Mouse (Mus musculus): Measurements from ENCODE around the gene Acvr2b. TPM values are rescaled to one million over a fixed set of nuclear protein-coding genes. Genes with fewer than 3 reads are reported as not detected.
"Not testable (repeated sequence)": the region's sequence is repeated elsewhere in the genome, so short reads cannot be mapped to it uniquely, and the experiment has no call there.

Gene Acvr2b
- polyA plus RNA-seq, 1 experiment from 2014 or later: 45.0 TPM

DNA sequence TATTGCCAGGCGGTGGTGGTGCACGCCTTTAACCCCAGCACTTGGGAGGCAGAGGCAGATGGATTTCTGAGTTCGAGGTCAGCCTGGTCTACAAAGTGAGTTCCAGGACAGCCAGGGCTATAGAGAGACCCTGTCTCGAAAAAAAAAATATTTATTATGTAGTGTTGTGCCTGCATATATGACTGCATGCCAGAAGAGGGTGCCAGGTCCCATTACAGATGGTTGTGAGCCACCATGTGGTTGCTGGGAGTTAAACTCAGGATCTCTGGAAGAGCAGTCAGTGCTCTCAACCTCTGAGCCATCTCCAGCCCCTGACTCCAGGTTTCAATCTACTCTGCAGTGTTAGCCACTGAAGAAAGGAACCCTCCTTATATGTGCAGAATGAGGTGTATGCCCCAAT, 31.1 kb upstream of the Acvr2b start:
- not testable (repeated sequence) for ATAC-seq (ENCODE audit: low read depth); H3K27ac ChIP-seq (ENCODE audit: low read depth, low read length); H3K9me3 ChIP-seq (ENCODE audit: control insufficient read depth, low read length); H3K36me3 ChIP-seq (ENCODE audit: control insufficient read depth, insufficient read depth, low read length); H3K27me3 ChIP-seq (ENCODE audit: control insufficient read depth, insufficient read depth, low read length); H3K9ac ChIP-seq (replicated peaks; ENCODE audit: low read depth, low read length); H3K4me2 ChIP-seq (ENCODE audit: low read depth, low read length); H3K4me1 ChIP-seq (ENCODE audit: control insufficient read depth, insufficient read depth, low read length); H3K4me3 ChIP-seq (ENCODE audit: low read depth, low read length)
- WGBS: 84% methylated on average over 4 of the region's 4 CpGs

DNA sequence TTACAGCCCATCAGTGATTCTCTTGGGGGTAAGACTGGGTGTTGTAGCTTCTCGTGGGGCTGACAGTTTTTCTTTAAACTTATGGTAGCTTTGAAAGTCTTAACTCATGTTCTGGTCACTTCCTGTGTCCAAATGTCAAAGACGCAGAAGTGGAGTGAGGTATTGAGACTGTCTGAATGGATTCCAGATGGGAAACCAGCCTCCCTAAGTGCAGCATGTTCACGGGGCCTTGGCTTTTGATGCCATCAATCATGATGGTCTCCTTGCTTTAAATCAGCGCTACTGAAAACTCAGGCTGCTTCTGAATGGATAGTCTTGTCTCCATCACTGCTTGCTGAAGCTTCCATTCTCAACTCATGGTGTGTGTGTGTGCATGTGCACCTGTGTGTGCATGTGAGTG, 30.7 kb upstream of the Acvr2b start:
- Histone ChIP-seq H3K27me3 (ENCODE audit: control insufficient read depth, insufficient read depth, low read length) (no peaks in the 10 kb centered on the region), H3K9ac (replicated peaks; ENCODE audit: low read depth, low read length) (no peak overlapping the region), H3K27ac (ENCODE audit: low read depth, low read length) (no peak overlapping the region), H3K9me3 (ENCODE audit: control insufficient read depth, low read length) (no peaks in the 10 kb centered on the region), H3K4me2 (ENCODE audit: low read depth, low read length) (no peak overlapping the region), H3K4me3 (ENCODE audit: low read depth, low read length) (no peak overlapping the region), H3K4me1 (ENCODE audit: control insufficient read depth, insufficient read depth, low read length) (no peaks in the 10 kb centered on the region), H3K36me3 (ENCODE audit: control insufficient read depth, insufficient read depth, low read length) (no peaks in the 10 kb centered on the region)
- no peak for ATAC-seq (ENCODE audit: low read depth)
- WGBS: 74% methylated on average over 4 of the region's 4 CpGs

GRCm38 (mm10) chr9:119375008-119375407, 26.9 kb upstream of the Acvr2b start:
- Histone ChIP-seq H3K9ac (replicated peaks; ENCODE audit: low read depth, low read length) (no peak overlapping the region), H3K36me3 (ENCODE audit: control insufficient read depth, insufficient read depth, low read length) (no peaks in the 10 kb centered on the region), H3K27me3 (ENCODE audit: control insufficient read depth, insufficient read depth, low read length) (no peaks in the 10 kb centered on the region), H3K4me3 (ENCODE audit: low read depth, low read length) (no peak overlapping the region), H3K27ac (ENCODE audit: low read depth, low read length) (no peak overlapping the region), H3K4me2 (ENCODE audit: low read depth, low read length) (no peak overlapping the region), H3K9me3 (ENCODE audit: control insufficient read depth, low read length) (no peaks in the 10 kb centered on the region), H3K4me1 (ENCODE audit: control insufficient read depth, insufficient read depth, low read length) (no peaks in the 10 kb centered on the region)
- 78% methylated on average over 3 of the region's 3 CpGs for WGBS
- ATAC-seq (ENCODE audit: low read depth): no peak

- no peak overlapping the region for H3K27ac ChIP-seq (ENCODE audit: low read depth, low read length)
- no peak for ATAC-seq (ENCODE audit: low read depth)
- H3K36me3 ChIP-seq (ENCODE audit: control insufficient read depth, insufficient read depth, low read length): no peaks in the 10 kb centered on the region
- no peaks in the 10 kb centered on the region for H3K4me1 ChIP-seq (ENCODE audit: control insufficient read depth, insufficient read depth, low read length)
- H3K27me3 ChIP-seq (ENCODE audit: control insufficient read depth, insufficient read depth, low read length): no peaks in the 10 kb centered on the region
- H3K9me3 ChIP-seq (ENCODE audit: control insufficient read depth, low read length): no peaks in the 10 kb centered on the region
- H3K4me3 ChIP-seq (ENCODE audit: low read depth, low read length): no peak overlapping the region
- 70% methylated on average over 6 of the region's 6 CpGs for WGBS
- H3K4me2 ChIP-seq (ENCODE audit: low read depth, low read length): no peak overlapping the region
- no peak overlapping the region for H3K9ac ChIP-seq (replicated peaks; ENCODE audit: low read depth, low read length)
Observed at GRCm38 (mm10) chr9:119375556-119375955, 26.4 kb upstream of the Acvr2b start.

GRCm38 (mm10) chr9:119378231-119378630, 23.7 kb upstream of the Acvr2b start:
- H3K4me1 ChIP-seq (ENCODE audit: control insufficient read depth, insufficient read depth, low read length): no peaks in the 10 kb centered on the region
- no peak for ATAC-seq (ENCODE audit: low read depth)
- H3K9ac ChIP-seq (replicated peaks; ENCODE audit: low read depth, low read length): no peak overlapping the region
- no peaks in the 10 kb centered on the region for H3K36me3 ChIP-seq (ENCODE audit: control insufficient read depth, insufficient read depth, low read length)
- no peaks in the 10 kb centered on the region for H3K9me3 ChIP-seq (ENCODE audit: control insufficient read depth, low read length)
- 83% methylated on average over 4 of the region's 4 CpGs for WGBS
- no peaks in the 10 kb centered on the region for H3K27me3 ChIP-seq (ENCODE audit: control insufficient read depth, insufficient read depth, low read length)
- H3K4me3 ChIP-seq (ENCODE audit: low read depth, low read length): no peak overlapping the region
- no peak overlapping the region for H3K4me2 ChIP-seq (ENCODE audit: low read depth, low read length)
- H3K27ac ChIP-seq (ENCODE audit: low read depth, low read length): no peak overlapping the region

GRCm38 (mm10) chr9:119382603-119383002, 19.3 kb upstream of the Acvr2b start:
- no peak overlapping the region for H3K4me2 ChIP-seq (ENCODE audit: low read depth, low read length)
- no peaks in the 10 kb centered on the region for H3K4me1 ChIP-seq (ENCODE audit: control insufficient read depth, insufficient read depth, low read length)
- no peaks in the 10 kb centered on the region for H3K9me3 ChIP-seq (ENCODE audit: control insufficient read depth, low read length)
- H3K9ac ChIP-seq (replicated peaks; ENCODE audit: low read depth, low read length): no peak overlapping the region
- H3K4me3 ChIP-seq (ENCODE audit: low read depth, low read length): no peak overlapping the region
- 72% methylated on average over 6 of the region's 6 CpGs for WGBS
- no peaks in the 10 kb centered on the region for H3K27me3 ChIP-seq (ENCODE audit: control insufficient read depth, insufficient read depth, low read length)
- H3K36me3 ChIP-seq (ENCODE audit: control insufficient read depth, insufficient read depth, low read length): no peaks in the 10 kb centered on the region
- ATAC-seq (ENCODE audit: low read depth): no peak
- no peak overlapping the region for H3K27ac ChIP-seq (ENCODE audit: low read depth, low read length)

DNA sequence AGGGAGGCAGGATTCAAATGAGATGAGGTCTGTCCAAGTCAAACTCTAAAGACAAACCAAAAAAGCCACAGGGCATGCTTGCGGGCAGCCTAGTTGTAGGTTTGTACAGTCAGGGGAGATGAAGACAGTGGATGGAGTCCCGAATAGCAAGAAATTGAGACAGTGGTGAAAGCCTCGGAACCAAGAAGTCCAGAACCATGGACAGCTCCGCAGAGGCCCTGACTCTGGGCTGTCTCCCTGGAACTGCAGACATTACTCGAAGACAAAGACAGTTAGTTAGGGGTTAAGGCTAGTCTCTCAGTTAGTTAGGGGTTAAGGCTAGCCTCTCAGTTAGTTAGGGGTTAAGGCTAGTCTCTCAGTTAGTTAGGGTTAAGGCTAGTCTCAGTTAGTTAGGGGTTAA, 13.0 kb upstream of the Acvr2b start:
- H3K36me3 ChIP-seq (ENCODE audit: control insufficient read depth, insufficient read depth, low read length): no peaks in the 10 kb centered on the region
- WGBS: 58% methylated on average over 5 of the region's 5 CpGs
- no peak for ATAC-seq (ENCODE audit: low read depth)

DNA sequence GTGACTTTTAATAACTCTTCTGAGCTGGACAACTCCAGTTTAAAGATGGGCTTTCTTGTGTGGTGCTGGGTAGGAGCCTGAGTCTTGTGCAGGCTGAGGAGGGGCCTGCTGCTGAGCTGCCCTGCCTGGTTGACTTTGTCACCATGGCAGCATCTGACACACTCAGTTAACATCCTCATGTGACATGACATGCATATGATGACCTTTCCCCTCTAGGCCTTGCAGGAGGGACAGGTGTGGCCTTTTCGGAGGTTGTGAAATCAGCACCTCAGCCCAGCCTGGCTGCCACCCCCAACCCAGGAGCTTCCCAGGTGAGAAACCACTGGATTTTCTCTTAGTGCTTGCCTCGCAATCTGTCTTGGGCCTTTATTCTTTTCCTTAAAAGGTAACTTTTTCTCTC, 11.7 kb upstream of the Acvr2b start:
- Histone ChIP-seq H3K9me3 (ENCODE audit: control insufficient read depth, low read length) (no peaks in the 10 kb centered on the region), H3K4me3 (ENCODE audit: low read depth, low read length) (no peak overlapping the region), H3K4me2 (ENCODE audit: low read depth, low read length) (no peak overlapping the region), H3K4me1 (ENCODE audit: control insufficient read depth, insufficient read depth, low read length) (no peaks in the 10 kb centered on the region), H3K9ac (replicated peaks; ENCODE audit: low read depth, low read length) (no peak overlapping the region), H3K36me3 (ENCODE audit: control insufficient read depth, insufficient read depth, low read length) (no peaks in the 10 kb centered on the region), H3K27ac (ENCODE audit: low read depth, low read length) (no peak overlapping the region), H3K27me3 (ENCODE audit: control insufficient read depth, insufficient read depth, low read length) (no peaks in the 10 kb centered on the region)
- 100% methylated on average over 2 of the region's 2 CpGs for WGBS
- no peak for ATAC-seq (ENCODE audit: low read depth)

More for the DNA sequence above, 13.0 kb upstream of the Acvr2b start:
- Histone ChIP-seq H3K4me1 (ENCODE audit: control insufficient read depth, insufficient read depth, low read length) (no peaks in the 10 kb centered on the region), H3K4me3 (ENCODE audit: low read depth, low read length) (no peak overlapping the region), H3K4me2 (ENCODE audit: low read depth, low read length) (no peak overlapping the region), H3K9ac (replicated peaks; ENCODE audit: low read depth, low read length) (no peak overlapping the region), H3K9me3 (ENCODE audit: control insufficient read depth, low read length) (no peaks in the 10 kb centered on the region), H3K27me3 (ENCODE audit: control insufficient read depth, insufficient read depth, low read length) (no peaks in the 10 kb centered on the region), H3K27ac (ENCODE audit: low read depth, low read length) (no peak overlapping the region)

- Histone ChIP-seq H3K36me3 (ENCODE audit: control insufficient read depth, insufficient read depth, low read length) (no peaks in the 10 kb centered on the region), H3K4me3 (ENCODE audit: low read depth, low read length) (no peak overlapping the region), H3K9ac (replicated peaks; ENCODE audit: low read depth, low read length) (no peak overlapping the region), H3K27me3 (ENCODE audit: control insufficient read depth, insufficient read depth, low read length) (no peaks in the 10 kb centered on the region), H3K9me3 (ENCODE audit: control insufficient read depth, low read length) (no peaks in the 10 kb centered on the region), H3K27ac (ENCODE audit: low read depth, low read length) (no peak overlapping the region), H3K4me2 (ENCODE audit: low read depth, low read length) (no peak overlapping the region), H3K4me1 (ENCODE audit: control insufficient read depth, insufficient read depth, low read length) (no peaks in the 10 kb centered on the region)
- ATAC-seq (ENCODE audit: low read depth): no peak
- 83% methylated on average over 1 of the region's 1 CpGs for WGBS
Observed at GRCm38 (mm10) chr9:119394808-119395207, 7.1 kb upstream of the Acvr2b start.

GRCm38 (mm10) chr9:119401351-119401750, 567 bp upstream of the Acvr2b start:
- no peaks in the 10 kb centered on the region for H3K36me3 ChIP-seq (ENCODE audit: control insufficient read depth, insufficient read depth, low read length)

More at GRCm38 (mm10) chr9:119401351-119401750, 567 bp upstream of the Acvr2b start:
- Histone ChIP-seq H3K9me3 (ENCODE audit: control insufficient read depth, low read length) (no peaks in the 10 kb centered on the region), H3K9ac (replicated peaks; ENCODE audit: low read depth, low read length) (peak overlapping the region; percentile 100), H3K4me3 (ENCODE audit: low read depth, low read length) (peak overlapping the region; percentile 98), H3K4me1 (ENCODE audit: control insufficient read depth, insufficient read depth, low read length) (peaks cover 15% of the 10 kb centered on the region), H3K27ac (ENCODE audit: low read depth, low read length) (peak overlapping the region; percentile 99; the same call in 1 of the 2 replicates), H3K27me3 (ENCODE audit: control insufficient read depth, insufficient read depth, low read length) (no peaks in the 10 kb centered on the region), H3K4me2 (ENCODE audit: low read depth, low read length) (peak overlapping the region; percentile 78)
- ATAC-seq (ENCODE audit: low read depth): peak; percentile 4; the same call in 1 of the 2 replicates
- WGBS: 4% methylated on average over 7 of the region's 7 CpGs
